Mouse (Mus musculus): ENCODE measurements around the gene Gart. TPM values are rescaled to one million over a fixed set of nuclear protein-coding genes. Genes with fewer than 3 reads are reported as not detected.

The Gart gene
- total and polyA plus RNA-seq, 3 experiments, result 356 to 722 (median 517) TPM

- Histone ChIP-seq H3K9ac (ENCODE audit: insufficient read depth, low read depth) (no peak overlapping the region), H3K79me2 (replicated peaks; ENCODE audit: control insufficient read depth, extremely low read depth, insufficient read depth, poor library complexity, severe bottlenecking) (no peaks in the 10 kb centered on the region; the same call in 1 of the 2 replicates), H3K4me2 (ENCODE audit: insufficient read depth, low read depth, poor library complexity, severe bottlenecking) (no peak overlapping the region), H3K27ac (ENCODE audit: insufficient read depth, low read depth) (no peak overlapping the region), H3K4me1 (ENCODE audit: control insufficient read depth in 1 of 2, insufficient read depth in 2 of 2) (no peaks in the 10 kb centered on the region), H3K36me3 (replicated peaks in 1 of 2; ENCODE audit: control insufficient read depth in 1 of 2, insufficient read depth in 1 of 2, low read length in 1 of 2) (peaks cover 89 to 95% of the 10 kb centered on the region in 2 experiments), H3K27me3 (replicated peaks) (no peaks in the 10 kb centered on the region), H3K9me3 (replicated peaks; ENCODE audit: low read length) (no peaks in the 10 kb centered on the region), H3K4me3 (replicated peaks in 1 of 3; ENCODE audit: low read depth in 2 of 3, low read length in 2 of 3, poor library complexity in 1 of 3) (no peak overlapping the region)
- TF ChIP-seq MAZ (IDR thresholded peaks at IDR 0.05; ENCODE audit: low read depth, low read length) (no peak), UBTF (IDR thresholded peaks at IDR 0.05; ENCODE audit: low read depth, low read length) (no peak), SIN3A (IDR thresholded peaks at IDR 0.05; ENCODE audit: low read length) (no peak), EP300 (IDR thresholded peaks at IDR 0.05; ENCODE audit: low read length) (no peak)
- in situ Hi-C loops (cut with MboI; ENCODE audit: low pct_ligation_motif_present, low pct_unique_long_range_greater_than_20kb, low sequenced_read_pairs) (no loop called here), dilution Hi-C loops (cut with MboI; ENCODE audit: extremely low pct_ligation_motif_present, extremely low pct_unique_long_range_greater_than_20kb, low sequenced_read_pairs) (no loop called here)
- DNase-seq (ENCODE audit: extremely low read depth), result no peak
Observed at GRCm38 (mm10) chr16:91627831-91628230, 18.9 kb downstream of the Gart start.

GRCm38 (mm10) chr16:91623074-91623473, 23.7 kb downstream of the Gart start:
- no peaks in the 10 kb centered on the region for H3K9me3 ChIP-seq (replicated peaks; ENCODE audit: low read length)
- H3K36me3 ChIP-seq (replicated peaks in 1 of 2; ENCODE audit: control insufficient read depth in 1 of 2, insufficient read depth in 1 of 2, low read length in 1 of 2), result peaks cover 77 to 84% of the 10 kb centered on the region in 2 experiments
- H3K79me2 ChIP-seq (replicated peaks; ENCODE audit: control insufficient read depth, extremely low read depth, insufficient read depth, poor library complexity, severe bottlenecking), result no peaks in the 10 kb centered on the region; the same call in 1 of the 2 replicates
- H3K4me1 ChIP-seq (ENCODE audit: control insufficient read depth in 1 of 2, insufficient read depth in 2 of 2), result peaks cover 3 to 26% of the 10 kb centered on the region in 2 experiments; a peak in 3 of 4 replicates
- no peak overlapping the region for H3K27ac ChIP-seq (ENCODE audit: insufficient read depth, low read depth)
- in situ Hi-C loops (cut with MboI; ENCODE audit: low pct_ligation_motif_present, low pct_unique_long_range_greater_than_20kb, low sequenced_read_pairs), result no loop called here
- no peak overlapping the region for H3K9ac ChIP-seq (ENCODE audit: insufficient read depth, low read depth)
- H3K4me3 ChIP-seq (replicated peaks in 1 of 3; ENCODE audit: low read depth in 2 of 3, low read length in 2 of 3, poor library complexity in 1 of 3), result no peak overlapping the region
- H3K4me2 ChIP-seq (ENCODE audit: insufficient read depth, low read depth, poor library complexity, severe bottlenecking), result no peak overlapping the region
- TF ChIP-seq MAX (IDR thresholded peaks at IDR 0.05; ENCODE audit: low read length) (no peak), E2F4 (IDR thresholded peaks at IDR 0.05; ENCODE audit: insufficient replicate concordance, low read depth, low read length) (no peak), RAD21 (IDR thresholded peaks at IDR 0.05; ENCODE audit: low read depth, low read length) (no peak), CTCF (conservative IDR thresholded peaks at IDR 0.05 in 1 of 2, IDR thresholded peaks at IDR 0.05 in 1 of 2; ENCODE audit: low read depth in 2 of 2, low read length in 2 of 2) (no peak), GABPA (IDR thresholded peaks at IDR 0.05; ENCODE audit: insufficient replicate concordance, low read depth, low read length) (no peak), RCOR1 (conservative IDR thresholded peaks at IDR 0.05; ENCODE audit: low read depth, low read length) (no peak), NRF1 (IDR thresholded peaks at IDR 0.05; ENCODE audit: low read depth, low read length) (no peak)
- no peaks in the 10 kb centered on the region for H3K27me3 ChIP-seq (replicated peaks)
- dilution Hi-C loops (cut with MboI; ENCODE audit: extremely low pct_ligation_motif_present, extremely low pct_unique_long_range_greater_than_20kb, low sequenced_read_pairs), result no loop called here
- DNase-seq (ENCODE audit: extremely low read depth), result no peak

DNA sequence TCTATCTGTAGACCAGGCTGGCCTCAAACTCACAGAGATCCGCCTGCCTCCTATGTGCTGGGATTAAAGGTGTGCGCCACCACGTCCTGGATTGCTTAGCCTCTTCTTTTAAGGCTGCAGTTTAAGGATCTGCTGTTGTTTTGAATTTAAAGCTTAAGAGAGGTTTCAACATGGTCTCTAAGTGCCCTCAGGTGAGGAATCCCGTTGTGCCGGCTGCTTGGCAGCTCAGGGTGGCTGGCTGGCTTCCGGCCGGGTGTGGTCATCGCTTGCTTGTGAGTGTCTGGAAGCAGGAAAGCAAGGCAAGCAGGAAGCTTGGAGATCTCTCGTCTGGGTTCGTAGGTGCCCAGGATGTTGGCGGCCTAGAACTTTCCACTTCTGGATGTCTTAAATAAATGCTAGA, 25.8 kb downstream of the Gart start:
- H3K4me1 ChIP-seq (ENCODE audit: control insufficient read depth in 1 of 2, insufficient read depth in 2 of 2), result peaks cover 5 to 26% of the 10 kb centered on the region in 2 experiments; a peak in 3 of 4 replicates
- H3K9me3 ChIP-seq (replicated peaks; ENCODE audit: low read length), result no peaks in the 10 kb centered on the region
- peaks cover 59 to 65% of the 10 kb centered on the region in 2 experiments for H3K36me3 ChIP-seq (replicated peaks in 1 of 2; ENCODE audit: control insufficient read depth in 1 of 2, insufficient read depth in 1 of 2, low read length in 1 of 2)
- no peak for DNase-seq (ENCODE audit: extremely low read depth)
- no peak overlapping the region for H3K4me3 ChIP-seq (replicated peaks in 1 of 3; ENCODE audit: low read depth in 2 of 3, low read length in 2 of 3, poor library complexity in 1 of 3)
- H3K27ac ChIP-seq (ENCODE audit: insufficient read depth, low read depth), result no peak overlapping the region; the same call in 1 of the 2 replicates
- no peaks in the 10 kb centered on the region for H3K79me2 ChIP-seq (replicated peaks; ENCODE audit: control insufficient read depth, extremely low read depth, insufficient read depth, poor library complexity, severe bottlenecking)
- H3K4me2 ChIP-seq (ENCODE audit: insufficient read depth, low read depth, poor library complexity, severe bottlenecking), result no peak overlapping the region
- dilution Hi-C loops (cut with MboI; ENCODE audit: extremely low pct_ligation_motif_present, extremely low pct_unique_long_range_greater_than_20kb, low sequenced_read_pairs), result no loop called here
- in situ Hi-C loops (cut with MboI; ENCODE audit: low pct_ligation_motif_present, low pct_unique_long_range_greater_than_20kb, low sequenced_read_pairs), result no loop called here
- H3K27me3 ChIP-seq (replicated peaks), result no peaks in the 10 kb centered on the region
- no peak overlapping the region for H3K9ac ChIP-seq (ENCODE audit: insufficient read depth, low read depth)
- TF ChIP-seq TCF12 (IDR thresholded peaks at IDR 0.05; ENCODE audit: low read depth, low read length), result no peak
- no peak for TF ChIP-seq ZMIZ1 (IDR thresholded peaks at IDR 0.05; ENCODE audit: low read depth, low read length)
- TF ChIP-seq HCFC1 (IDR thresholded peaks at IDR 0.05; ENCODE audit: low read depth, low read length), result no peak
- TF ChIP-seq KAT2A (IDR thresholded peaks at IDR 0.05; ENCODE audit: insufficient replicate concordance, low read length), result no peak
- no peak for TF ChIP-seq POLR2A (IDR thresholded peaks at IDR 0.05; ENCODE audit: low read depth, low read length)
- no peak for TF ChIP-seq MXI1 (IDR thresholded peaks at IDR 0.05; ENCODE audit: low read depth, low read length)
- no peak for TF ChIP-seq SMC3 (IDR thresholded peaks at IDR 0.05; ENCODE audit: low read depth, low read length)
- TF ChIP-seq ZC3H11A (IDR thresholded peaks at IDR 0.05; ENCODE audit: low read depth, low read length), result no peak
- TF ChIP-seq PAX5 (IDR thresholded peaks at IDR 0.05; ENCODE audit: low read length), result no peak
- TF ChIP-seq NELFE (IDR thresholded peaks at IDR 0.05; ENCODE audit: low read depth, low read length), result no peak
- TF ChIP-seq USF2 (conservative IDR thresholded peaks at IDR 0.05; ENCODE audit: low read depth, low read length), result no peak
- no peak for TF ChIP-seq ELF1 (IDR thresholded peaks at IDR 0.05; ENCODE audit: low read depth, low read length)
- no peak for TF ChIP-seq BHLHE40 (IDR thresholded peaks at IDR 0.05; ENCODE audit: low read depth, low read length)
- no peak for TF ChIP-seq CTCF (conservative IDR thresholded peaks at IDR 0.05 in 1 of 2, IDR thresholded peaks at IDR 0.05 in 1 of 2; ENCODE audit: low read depth in 2 of 2, low read length in 2 of 2)
- TF ChIP-seq ZKSCAN1 (IDR thresholded peaks at IDR 0.05; ENCODE audit: borderline replicate concordance, low read depth, low read length), result no peak
- TF ChIP-seq MEF2A (IDR thresholded peaks at IDR 0.05; ENCODE audit: borderline replicate concordance, low read depth, low read length), result no peak
- no peak for TF ChIP-seq NRF1 (IDR thresholded peaks at IDR 0.05; ENCODE audit: low read depth, low read length)
- TF ChIP-seq JUND (conservative IDR thresholded peaks at IDR 0.05; ENCODE audit: low read depth, low read length), result no peak
